Mouse (Mus musculus): Measurements from ENCODE around the gene Ceacam19.

The Ceacam19 gene

DNA sequence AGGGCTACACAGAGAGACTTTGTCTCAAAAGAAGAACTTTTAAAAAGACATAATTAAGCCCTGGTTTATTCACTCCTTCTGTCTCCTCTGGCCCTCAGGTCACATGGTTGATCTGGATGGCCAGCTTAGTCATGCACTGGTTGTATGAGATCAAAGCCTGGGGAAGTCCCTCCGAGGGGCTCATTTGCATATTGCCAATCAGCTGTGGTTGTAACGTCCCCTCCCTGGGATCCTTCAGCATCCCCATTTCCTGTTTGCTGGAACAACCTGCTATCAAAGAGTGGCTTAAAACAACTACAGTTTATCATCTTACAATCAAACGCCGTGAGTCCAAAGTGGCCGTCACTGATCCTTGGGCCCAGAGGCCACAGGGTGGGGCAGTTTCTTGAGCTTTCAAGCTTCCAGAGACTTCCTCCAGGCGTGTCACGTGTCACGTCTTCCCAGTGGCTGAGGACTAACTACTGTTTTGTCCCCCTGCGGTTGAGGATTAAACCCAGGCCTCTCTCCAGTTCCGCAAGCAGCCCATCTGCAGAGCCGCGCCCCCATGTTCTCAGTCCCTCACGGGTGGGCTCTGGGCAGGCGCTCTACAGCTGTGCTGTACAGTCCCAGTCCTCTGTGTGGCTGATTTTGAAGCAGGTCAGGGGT, 10.9 kb downstream of the Ceacam19 start:
- DNase-seq, result no peak

GRCm38 (mm10) chr7:19875948-19876682, 11.7 kb downstream of the Ceacam19 start:
- DNase-seq, result peak in 1 of 2 experiments; percentile 37

- no peak for DNase-seq
These were observed 15.7 kb downstream of the Ceacam19 start for GRCm38 (mm10) chr7:19871943-19872601.

- no peak for DNase-seq
These were observed 16.6 kb downstream of the Ceacam19 start for GRCm38 (mm10) chr7:19871137-19871621.

DNA sequence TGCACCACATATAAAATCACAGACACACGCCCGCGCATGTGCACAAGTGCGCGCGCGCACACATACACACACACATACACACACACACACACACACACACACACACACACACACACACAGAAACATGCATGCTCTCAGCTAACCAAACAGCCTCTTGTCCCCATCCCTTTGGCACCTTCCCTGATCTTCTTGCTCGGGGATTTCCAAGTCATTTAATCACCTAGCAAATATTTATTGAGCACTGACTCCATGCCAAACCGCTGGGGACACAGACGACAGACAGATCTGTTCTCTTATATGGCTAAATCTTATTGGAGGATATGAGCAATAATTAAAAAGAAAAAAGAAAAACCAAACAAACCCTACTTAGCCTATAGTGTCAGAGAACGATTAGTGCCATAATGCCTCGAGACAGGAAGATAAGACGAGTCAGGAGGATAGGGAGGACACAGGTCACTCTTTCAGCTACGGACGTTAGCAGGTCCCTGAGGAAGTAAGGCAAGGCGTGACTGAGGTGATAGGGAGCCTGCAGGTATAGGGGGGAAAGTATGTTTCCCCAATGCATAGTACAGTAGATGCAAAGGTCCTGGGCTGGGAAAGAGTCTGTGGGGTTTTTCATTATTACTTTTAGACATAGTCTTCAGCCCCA, 19.9 kb downstream of the Ceacam19 start:
- no peak for DNase-seq

- no peak for DNase-seq
These were observed 21.3 kb downstream of the Ceacam19 start for GRCm38 (mm10) chr7:19866490-19866889.

DNA sequence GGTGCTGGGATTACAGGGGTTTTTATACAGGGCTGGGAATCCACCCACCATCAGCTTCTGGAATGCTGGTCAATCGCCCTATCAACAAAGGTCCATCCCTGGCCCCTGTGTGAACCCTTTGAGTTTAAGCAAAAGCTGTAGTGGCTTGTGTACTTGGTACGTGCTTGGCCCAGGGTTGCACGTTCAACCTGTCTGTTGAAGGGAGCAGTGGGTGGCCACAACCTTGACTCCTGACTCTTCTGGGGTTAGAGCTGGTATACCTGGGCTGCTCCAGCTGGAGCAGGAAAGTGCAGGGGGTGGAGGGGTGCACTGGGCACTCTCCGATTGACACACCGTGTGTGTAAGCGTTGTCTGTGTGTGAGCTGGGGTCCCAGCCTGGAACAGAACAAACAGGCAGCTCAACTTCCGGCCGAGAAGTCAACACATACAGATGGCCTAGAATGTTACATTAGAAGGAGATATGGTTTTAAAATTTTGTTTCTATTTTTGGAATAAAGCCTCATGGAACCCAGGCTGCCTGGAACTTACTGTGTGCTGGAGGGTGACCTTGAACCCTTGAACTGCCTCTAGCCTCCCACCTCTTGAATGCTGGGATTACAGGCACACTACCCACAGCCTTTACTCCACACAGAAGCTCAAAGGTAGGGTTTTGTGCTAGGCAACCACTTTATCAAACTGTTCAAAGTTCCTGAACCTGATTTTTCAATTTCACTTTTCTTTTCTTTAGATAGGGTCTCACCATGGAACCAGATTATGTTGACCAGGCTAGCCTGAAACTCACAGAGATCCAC, 22.3 kb downstream of the Ceacam19 start:
- no peak for DNase-seq

GRCm38 (mm10) chr7:19864241-19864640, 23.5 kb downstream of the Ceacam19 start:
- DNase-seq, result no peak

DNA sequence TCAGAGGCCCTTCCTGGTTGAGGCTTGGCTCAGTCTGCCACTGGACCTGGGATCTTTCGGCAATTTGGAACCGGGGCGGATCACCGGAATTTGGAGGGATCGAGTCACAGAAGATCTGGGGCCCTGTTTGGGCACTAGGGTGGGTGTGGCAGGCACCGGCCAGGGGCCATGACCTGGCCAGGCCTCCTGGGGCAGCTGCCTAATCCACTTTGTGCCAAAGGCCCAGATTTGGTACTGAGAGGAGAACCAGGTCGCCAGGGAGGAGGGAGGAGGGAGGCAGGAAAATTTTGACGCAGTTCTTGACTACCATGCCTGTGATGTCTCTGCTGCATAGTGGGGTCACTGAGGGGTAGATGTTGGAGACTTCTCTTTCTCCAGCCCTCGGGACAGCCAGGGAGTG, 26.6 kb downstream of the Ceacam19 start, which contains the start of gene Ceacam16:
Gene Ceacam16, minus strand, starts transcription at position 101 of the 400 bp plus-strand sequence.
- no peak for DNase-seq

DNA sequence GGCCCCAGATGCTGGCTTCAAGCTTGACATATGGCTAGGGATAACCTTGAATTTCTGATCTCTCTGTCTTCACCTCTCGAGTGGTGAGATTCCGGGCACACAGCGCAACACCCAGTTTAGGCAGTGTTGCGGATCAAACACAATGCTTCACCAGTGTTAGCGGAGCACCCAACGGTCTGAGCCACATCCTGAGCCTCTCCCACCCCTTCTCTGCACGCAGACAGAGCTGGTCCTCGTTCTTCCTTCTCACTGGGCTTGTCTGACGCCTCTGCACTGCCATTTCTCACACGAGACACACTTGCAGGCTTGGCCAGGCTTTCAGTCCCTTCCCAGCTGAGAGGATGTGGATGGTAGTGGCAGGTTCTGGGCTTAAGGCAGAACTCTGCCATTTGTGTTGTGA, 28.0 kb downstream of the Ceacam19 start:
- DNase-seq, result no peak

DNA sequence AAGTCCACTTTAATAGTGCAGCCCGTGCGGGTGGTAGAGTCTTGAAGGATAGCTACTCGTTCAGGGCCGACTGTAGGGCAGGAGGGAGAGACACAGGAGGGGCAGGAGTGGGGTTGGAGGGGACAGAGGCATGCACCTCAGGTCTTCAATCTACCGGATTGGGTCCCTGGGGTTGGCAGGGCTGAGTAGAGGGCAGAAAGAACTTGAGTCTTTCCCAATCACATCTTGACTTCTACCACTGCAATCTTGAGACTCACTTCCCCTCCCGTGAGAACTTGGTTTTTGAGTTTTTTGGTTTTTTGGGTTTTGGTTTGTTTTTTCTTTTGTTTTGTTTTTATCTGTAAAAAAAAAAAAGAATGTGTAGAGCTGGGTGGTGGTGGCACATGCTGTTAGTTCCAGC, 31.5 kb downstream of the Ceacam19 start:
- no peak for DNase-seq

DNA sequence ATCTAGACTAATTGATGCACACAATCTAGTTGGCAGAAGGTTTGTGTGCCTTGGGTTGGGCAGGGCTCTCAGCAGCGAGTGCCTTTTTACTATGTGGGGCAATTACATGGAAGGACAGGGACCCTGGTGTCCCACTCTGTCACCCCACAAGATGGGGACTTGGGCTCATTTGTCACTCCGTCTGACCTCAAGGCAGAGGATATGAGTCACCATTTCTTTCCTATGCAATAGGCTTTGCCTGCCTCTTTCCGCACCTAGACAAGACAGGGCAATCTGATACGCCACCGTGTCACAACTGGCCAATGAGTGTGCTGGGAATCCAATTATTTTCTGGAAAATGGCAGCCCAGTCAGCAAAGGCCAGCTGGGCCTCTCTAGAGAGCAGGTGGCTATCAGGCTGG, 32.1 kb downstream of the Ceacam19 start:
- DNase-seq, result no peak

- DNase-seq, result no peak
These were observed 34.2 kb downstream of the Ceacam19 start for GRCm38 (mm10) chr7:19853526-19853925.

GRCm38 (mm10) chr7:19851858-19852570, 35.8 kb downstream of the Ceacam19 start, which contains the start of gene Gm19345:
TSS of gene Gm19345 (plus strand) at chr7:19852003.
- peak in 1 of 2 experiments; percentile 8 for DNase-seq

DNA sequence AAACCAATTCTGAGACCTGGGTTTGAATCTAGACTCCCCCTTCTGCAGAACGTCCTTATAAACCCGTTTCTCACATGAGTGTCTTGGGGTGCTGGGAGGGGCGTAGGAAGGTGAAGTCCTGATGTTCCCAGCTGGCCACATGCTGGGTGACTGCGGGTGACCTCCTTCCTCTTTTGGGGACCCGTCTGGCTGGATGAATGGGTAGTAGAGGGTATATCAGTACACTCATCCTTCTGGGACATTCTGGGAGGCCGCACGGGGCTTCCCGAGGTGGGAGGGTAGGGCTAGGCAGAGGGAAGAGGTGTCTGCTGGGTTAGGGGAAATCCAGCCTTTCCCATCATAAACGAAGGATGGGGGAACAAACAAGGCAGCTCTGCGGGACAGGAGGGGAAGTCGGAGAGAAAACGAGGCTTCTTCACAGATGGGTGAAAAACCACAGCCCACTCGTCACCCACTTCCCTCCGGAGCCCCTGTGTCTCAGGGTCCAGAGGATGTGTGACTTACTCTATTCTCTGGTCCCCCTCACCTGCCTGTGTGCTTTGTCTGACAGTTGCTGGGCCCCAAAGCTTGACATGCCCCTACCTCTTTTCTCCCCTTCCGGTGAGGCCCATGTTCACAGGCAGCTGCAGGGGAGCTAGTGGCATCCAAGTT, 43.1 kb downstream of the Ceacam19 start:
- no peak for DNase-seq

GRCm38 (mm10) chr7:19843561-19843960, 44.2 kb downstream of the Ceacam19 start:
- DNase-seq, result peak; percentile 45 to 53

DNA sequence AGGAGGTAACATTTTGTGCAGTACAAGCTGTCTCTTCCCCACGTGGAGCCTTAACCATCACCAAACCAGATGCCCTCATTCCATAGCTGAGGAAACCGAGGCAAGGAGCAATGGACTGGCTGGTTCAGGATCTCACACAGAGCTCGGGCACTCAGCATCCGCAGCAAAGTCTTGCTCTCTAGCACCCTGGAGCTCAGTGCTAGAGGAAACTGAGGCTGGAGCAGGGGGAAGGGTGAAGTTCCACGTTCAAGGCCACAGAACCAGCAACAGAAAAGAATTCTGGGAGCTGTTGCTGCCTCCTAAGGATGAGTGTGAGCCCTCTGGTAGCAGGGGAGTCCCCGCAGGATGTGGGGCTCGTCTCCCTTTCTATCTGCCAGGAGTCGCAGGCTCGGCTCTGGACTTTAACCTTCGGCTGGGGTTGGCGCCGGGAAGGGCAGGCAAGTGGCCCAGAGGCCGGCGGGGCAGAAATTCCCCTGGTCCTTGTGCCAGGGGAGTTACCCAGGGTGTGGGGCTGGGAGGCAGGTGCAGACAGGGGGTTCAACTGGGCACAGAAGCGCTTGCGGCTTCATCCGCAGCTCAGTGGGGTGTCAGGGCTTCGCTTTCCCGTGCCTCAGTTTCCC, 44.8 kb downstream of the Ceacam19 start:
- DNase-seq, result no peak

- no peak for DNase-seq
These were observed 45.9 kb downstream of the Ceacam19 start for GRCm38 (mm10) chr7:19841686-19842413.

- no peak for DNase-seq
These were observed 46.8 kb downstream of the Ceacam19 start for GRCm38 (mm10) chr7:19840936-19841335.

DNA sequence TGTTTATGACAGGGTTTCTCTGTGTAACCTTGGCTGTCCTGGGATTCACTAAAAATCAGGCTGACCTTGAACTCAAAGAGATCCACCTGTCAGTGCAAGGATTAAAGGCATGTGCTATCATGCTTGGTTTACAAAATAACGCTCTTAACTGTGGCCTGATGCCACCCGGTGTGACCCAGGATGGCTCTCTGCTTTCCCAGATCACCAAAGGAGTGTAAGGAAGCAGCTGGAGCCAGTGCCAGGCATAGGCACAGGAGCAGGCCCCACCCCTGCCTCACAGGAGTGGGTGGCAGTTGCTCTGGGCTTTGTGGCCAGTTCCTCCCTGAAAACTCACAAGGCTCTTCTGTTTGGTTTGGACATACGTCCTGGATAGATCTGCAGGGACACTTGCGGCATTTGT, 47.4 kb downstream of the Ceacam19 start:
- no peak for DNase-seq
